Mouse (Mus musculus): ENCODE measurements at regions not wholly inside any gene's neighbourhood (a gene's known extent, or its start where the extent isn't known, plus 50 kb on each side); places are given as distances from the start of the nearest gene placed in this dataset.
"Not testable (repeated sequence)": the region's sequence is repeated elsewhere in the genome, so short reads cannot be mapped to it uniquely, and the experiment has no call there.

DNA sequence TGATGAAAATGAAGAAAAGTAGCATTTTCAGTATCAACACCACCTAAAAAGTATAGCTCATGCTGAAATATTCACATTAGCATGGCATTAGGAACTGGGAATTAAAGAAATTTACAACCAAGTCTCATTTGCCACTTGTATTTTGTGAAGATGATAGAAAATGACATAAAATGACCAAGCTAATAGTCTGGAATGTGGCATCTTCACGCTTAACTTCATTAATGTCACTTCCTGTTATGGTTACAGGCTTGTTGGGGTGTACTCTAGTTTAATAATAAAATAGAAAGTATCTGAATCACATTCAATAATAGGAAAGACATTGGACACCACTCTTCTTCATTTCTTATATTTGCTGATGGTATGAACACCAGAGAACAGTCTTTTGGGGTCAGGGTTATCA is 167.1 kb downstream of the Pcdh17 start:
- H3K9me3 ChIP-seq (replicated peaks), result no peaks in the 10 kb centered on the region
- H3K27me3 ChIP-seq (ENCODE audit: low read depth, poor library complexity, severe bottlenecking), result no peaks in the 10 kb centered on the region
- WGBS, result 88% methylated on average over 1 of the region's 1 CpGs
- no peak overlapping the region for H3K4me3 ChIP-seq
- H3K36me3 ChIP-seq, result no peaks in the 10 kb centered on the region
- DNase-seq (ENCODE audit: low spot score), result no peak
- no peak overlapping the region for H3K27ac ChIP-seq
- H3K4me1 ChIP-seq, result peaks cover 5% of the 10 kb centered on the region; the same call in 1 of the 2 replicates

GRCm38 (mm10) chr14:84612551-84612950 is 169.2 kb downstream of the Pcdh17 start:
- DNase-seq (ENCODE audit: low spot score), result peak; percentile 37
- whole genome bisulfite sequencing, result 46% methylated on average over 4 of the region's 4 CpGs
- H3K27ac ChIP-seq, result no peak overlapping the region
- H3K36me3 ChIP-seq, result no peaks in the 10 kb centered on the region
- peaks cover 13% of the 10 kb centered on the region for H3K4me1 ChIP-seq
- H3K4me3 ChIP-seq, result no peak overlapping the region
- H3K9me3 ChIP-seq (replicated peaks), result no peaks in the 10 kb centered on the region
- H3K27me3 ChIP-seq (ENCODE audit: low read depth, poor library complexity, severe bottlenecking), result no peaks in the 10 kb centered on the region

- no peak for DNase-seq (ENCODE audit: low spot score)
- Histone ChIP-seq H3K4me3 (no peak overlapping the region), H3K27ac (no peak overlapping the region), H3K9me3 (replicated peaks) (no peaks in the 10 kb centered on the region), H3K27me3 (ENCODE audit: low read depth, poor library complexity, severe bottlenecking) (no peaks in the 10 kb centered on the region), H3K4me1 (no peaks in the 10 kb centered on the region), H3K36me3 (no peaks in the 10 kb centered on the region)
- WGBS, result 47% methylated on average over 1 of the region's 1 CpGs
Observed at GRCm38 (mm10) chr14:84645026-84645425, 201.7 kb downstream of the Pcdh17 start.

DNA sequence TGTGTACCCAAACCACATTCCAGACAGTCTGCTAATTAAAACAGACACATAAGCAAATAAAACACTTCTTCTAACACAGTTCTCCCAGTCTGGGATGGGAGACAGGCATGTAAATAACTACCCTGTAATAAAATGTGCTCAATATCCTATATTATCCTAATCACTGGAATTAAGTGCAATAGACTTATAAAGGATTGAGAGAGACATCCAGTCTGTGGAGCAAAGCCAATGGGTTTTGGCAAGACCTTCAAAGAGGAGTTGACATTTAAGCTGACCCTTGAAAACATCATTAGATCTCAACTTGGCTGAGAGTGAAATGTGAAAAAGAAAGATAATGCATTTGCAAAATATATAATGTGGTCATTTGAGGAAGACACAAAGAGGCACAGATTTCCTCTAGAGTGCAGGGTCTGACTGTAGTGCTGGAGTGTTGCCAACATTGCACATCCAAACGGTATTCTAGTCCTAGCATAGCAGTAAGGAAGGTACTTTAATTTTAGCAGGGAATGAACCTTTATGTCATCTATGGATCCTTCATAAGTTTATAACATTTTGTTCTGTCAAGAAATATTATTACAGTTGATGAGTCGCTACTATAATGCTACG is 202.7 kb downstream of the Pcdh17 start:
- no peak overlapping the region for H3K4me3 ChIP-seq
- no peaks in the 10 kb centered on the region for H3K27me3 ChIP-seq (ENCODE audit: low read depth, poor library complexity, severe bottlenecking)
- H3K36me3 ChIP-seq, result no peaks in the 10 kb centered on the region
- WGBS, result 87% methylated on average over 3 of the region's 3 CpGs
- no peak overlapping the region for H3K27ac ChIP-seq
- no peaks in the 10 kb centered on the region for H3K4me1 ChIP-seq
- no peaks in the 10 kb centered on the region for H3K9me3 ChIP-seq (replicated peaks)
- DNase-seq (ENCODE audit: low spot score), result no peak

- no peaks in the 10 kb centered on the region for H3K27me3 ChIP-seq (ENCODE audit: low read depth, poor library complexity, severe bottlenecking)
- 70% methylated on average over 6 of the region's 6 CpGs for WGBS
- no peaks in the 10 kb centered on the region for H3K36me3 ChIP-seq
- H3K4me1 ChIP-seq, result no peaks in the 10 kb centered on the region
- H3K9me3 ChIP-seq (replicated peaks), result no peaks in the 10 kb centered on the region
- H3K4me3 ChIP-seq, result no peak overlapping the region
- DNase-seq (ENCODE audit: low spot score), result no peak
- H3K27ac ChIP-seq, result no peak overlapping the region
Observed at GRCm38 (mm10) chr14:84659206-84659775, 215.9 kb downstream of the Pcdh17 start.

- H3K4me3 ChIP-seq; H3K36me3 ChIP-seq; DNase-seq (ENCODE audit: low spot score); H3K27ac ChIP-seq; H3K4me1 ChIP-seq; H3K27me3 ChIP-seq (ENCODE audit: low read depth, poor library complexity, severe bottlenecking); H3K9me3 ChIP-seq (replicated peaks): not testable (repeated sequence)
- WGBS, result 93% methylated on average over 2 of the region's 2 CpGs
Observed at GRCm38 (mm10) chr14:84667685-84668084, 224.3 kb downstream of the Pcdh17 start.

DNA sequence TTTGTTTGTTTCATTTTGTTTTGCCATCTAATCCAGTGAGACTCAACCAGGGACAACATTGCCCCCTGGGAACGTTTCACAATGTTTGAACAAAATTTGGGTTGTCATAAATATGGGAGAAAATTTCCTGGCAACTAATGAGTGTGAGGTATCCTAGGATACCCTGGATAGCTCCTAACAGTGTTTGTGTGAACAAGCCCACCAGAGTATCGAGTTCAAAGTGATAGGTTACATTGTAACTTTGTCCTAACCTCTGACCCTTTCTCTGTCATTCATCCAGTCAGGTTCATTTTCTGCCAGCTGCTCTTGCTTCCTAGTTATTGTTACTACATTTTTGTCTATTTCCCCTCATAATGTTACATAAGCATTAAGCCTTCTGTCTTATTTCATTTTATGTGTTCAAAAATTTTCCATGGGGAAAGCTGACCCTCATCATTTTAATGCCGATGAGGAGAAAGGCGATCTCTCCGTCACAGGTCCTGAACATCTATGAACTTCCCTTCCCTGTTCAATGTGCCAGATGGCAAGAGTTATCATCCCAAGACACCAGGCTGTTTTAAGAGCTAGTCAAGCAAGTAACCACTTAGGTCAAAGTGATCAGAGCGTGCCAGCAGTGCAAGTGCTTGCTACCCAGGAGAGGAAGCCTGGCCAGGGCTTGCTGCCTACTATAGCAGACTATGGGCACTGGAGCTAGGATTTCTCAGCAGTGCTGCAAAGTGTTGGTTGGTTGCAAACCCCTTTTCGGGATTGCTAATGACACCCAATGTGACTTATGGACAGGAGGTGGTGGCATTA is 228.5 kb downstream of the Pcdh17 start:
- WGBS, result 77% methylated on average over 7 of the region's 7 CpGs
- no peak for DNase-seq (ENCODE audit: low spot score)
- H3K4me1 ChIP-seq, result no peaks in the 10 kb centered on the region
- no peak overlapping the region for H3K27ac ChIP-seq
- H3K9me3 ChIP-seq (replicated peaks), result no peaks in the 10 kb centered on the region
- no peaks in the 10 kb centered on the region for H3K36me3 ChIP-seq
- no peak overlapping the region for H3K4me3 ChIP-seq
- no peaks in the 10 kb centered on the region for H3K27me3 ChIP-seq (ENCODE audit: low read depth, poor library complexity, severe bottlenecking)

DNA sequence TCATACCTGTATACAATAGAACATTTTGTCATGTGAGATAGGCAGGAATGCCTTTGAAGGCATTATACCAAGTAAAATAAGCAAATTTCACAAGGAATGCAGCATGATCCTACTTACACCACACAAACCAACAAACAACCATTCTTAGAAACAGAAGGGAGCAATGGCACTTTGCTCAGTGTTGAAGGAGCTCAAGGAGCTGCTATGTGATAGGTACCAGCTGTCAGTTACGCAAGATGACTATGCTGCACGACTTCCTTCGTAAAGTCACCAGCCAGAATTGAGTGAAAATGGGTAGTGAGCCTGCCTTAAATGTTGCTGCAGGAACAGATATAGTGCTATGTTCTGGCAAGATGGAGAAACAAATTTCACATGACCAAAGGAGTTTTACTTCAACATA is 243.5 kb downstream of the Pcdh17 start:
- no peak for DNase-seq (ENCODE audit: low spot score)
- Histone ChIP-seq H3K9me3 (replicated peaks) (no peaks in the 10 kb centered on the region), H3K27me3 (ENCODE audit: low read depth, poor library complexity, severe bottlenecking) (no peaks in the 10 kb centered on the region), H3K4me3 (no peak overlapping the region), H3K36me3 (no peaks in the 10 kb centered on the region), H3K4me1 (no peaks in the 10 kb centered on the region), H3K27ac (no peak overlapping the region)
- 84% methylated on average over 3 of the region's 3 CpGs for WGBS

DNA sequence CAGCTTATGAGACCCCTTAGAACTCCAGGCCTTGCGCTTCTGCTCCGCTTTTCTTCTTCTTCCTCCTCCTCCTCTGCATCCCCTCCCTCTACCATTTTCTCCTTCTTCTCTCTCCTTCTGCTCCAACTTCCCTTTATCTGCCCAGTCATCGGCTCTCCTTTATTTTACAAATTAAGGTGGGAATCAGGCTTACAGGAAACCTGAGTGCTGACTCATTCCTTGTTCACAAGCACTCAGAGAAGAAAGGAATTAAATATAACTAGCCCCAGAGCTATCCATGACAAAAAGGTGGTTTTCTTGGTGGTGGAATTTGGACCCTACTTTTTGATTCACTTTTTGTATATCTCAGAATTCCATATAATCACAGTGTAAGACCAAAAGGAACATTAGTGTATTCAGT is 247.4 kb downstream of the Pcdh17 start:
- Histone ChIP-seq H3K27ac (no peak overlapping the region), H3K27me3 (ENCODE audit: low read depth, poor library complexity, severe bottlenecking) (no peaks in the 10 kb centered on the region), H3K36me3 (no peaks in the 10 kb centered on the region), H3K4me3 (no peak overlapping the region), H3K4me1 (no peaks in the 10 kb centered on the region), H3K9me3 (replicated peaks) (no peaks in the 10 kb centered on the region)
- WGBS, result 93% methylated on average over 3 of the region's 3 CpGs
- no peak for DNase-seq (ENCODE audit: low spot score)

All from limb, embryonic 10.5 days (tissue).